Mouse (Mus musculus) embryonic fibroblast, embryonic 13.5 days (primary cell): ENCODE results near the gene Taok1.

ENCODE experiments used
- CTCF ChIP-seq: IDR thresholded peaks from 2 replicates; pipeline ENCODE4 v1.5.1; 2011; ENCODE audit warnings: mild to moderate bottlenecking, control low read depth, low read length, moderate library complexity, borderline replicate concordance; ENCODE audit not compliant: insufficient read depth
- POLR2A ChIP-seq: IDR thresholded peaks from 2 replicates; pipeline ENCODE4 v1.6.1; 2011; ENCODE audit warnings: low read depth, mild to moderate bottlenecking, control low read depth, low read length, moderate library complexity

- no peak for TF ChIP-seq CTCF
- peak; percentile 41; the same call in 1 of the 2 replicates for TF ChIP-seq POLR2A
Measured at GRCm38 (mm10) chr11:77489591-77490235, 117.9 kb downstream of the Taok1 start, which contains the start of gene Ankrd13b.
